Mouse (Mus musculus) heart, embryonic 14.5 days (tissue): ENCODE data around the gene Shc1. TPM values are rescaled to one million over a fixed set of nuclear protein-coding genes. Genes with fewer than 3 reads are reported as not detected.

Experiments used
- ATAC-seq: fragments of 200-750 bp; cut with Nextera tagmentation; 2 replicates; pipeline ENCODE4 v1.8.0; 2017; ENCODE audit warnings: low read depth, moderate TSS enrichment; ENCODE audit not compliant: insufficient number of reproducible peaks, insufficient read depth, low FRiP score
- H3K27ac ChIP-seq, 2 experiments: fragments of 200-500 bp in 1 of 2; fragments of 300-500 bp in 1 of 2; sonication (generic) in 1 of 2; replicated peaks in 1 of 2; 2 replicates each; pipeline ENCODE4 v1.5.1; 2012 to 2014; ENCODE audit warnings: low read depth in 2 of 2, low read length in 2 of 2, control low read depth in 1 of 2, mild to moderate bottlenecking in 1 of 2, mixed read lengths in 1 of 2; ENCODE audit not compliant: control insufficient read depth in 1 of 2, insufficient read depth in 1 of 2
- H3K27me3 ChIP-seq: fragments of 300-500 bp; sonication (generic); 2 replicates; pipeline ENCODE4 v1.6.1; 2014; ENCODE audit warnings: mild to moderate bottlenecking, low read length, control low read depth; ENCODE audit not compliant: control insufficient read depth, insufficient read depth
- H3K36me3 ChIP-seq: fragments of 300-500 bp; sonication (generic); 2 replicates; pipeline ENCODE4 v1.6.1; 2014; ENCODE audit warnings: mild to moderate bottlenecking, control low read depth, low read length, mixed read lengths; ENCODE audit not compliant: control insufficient read depth, insufficient read depth
- H3K4me1 ChIP-seq, 2 experiments: fragments of 200-500 bp in 1 of 2; fragments of 300-500 bp in 1 of 2; sonication (generic) in 1 of 2; 2 replicates each; pipeline ENCODE4 v1.6.1; 2012 to 2014; ENCODE audit warnings: low read length in 2 of 2, control low read depth in 1 of 2, mixed read lengths in 1 of 2; ENCODE audit not compliant: control insufficient read depth in 2 of 2, insufficient read depth in 2 of 2
- H3K4me2 ChIP-seq: fragments of 300-500 bp; sonication (generic); 2 replicates; pipeline ENCODE4 v1.6.1; 2014; ENCODE audit warnings: mild to moderate bottlenecking, low read length
- H3K4me3 ChIP-seq, 2 experiments: fragments of 200-500 bp in 1 of 2; fragments of 300-500 bp in 1 of 2; sonication (generic) in 1 of 2; 2 replicates each; pipeline ENCODE4 v1.5.1; 2012 to 2014; ENCODE audit warnings: low read length in 2 of 2, mild to moderate bottlenecking in 2 of 2, control low read depth in 1 of 2, low read depth in 1 of 2, moderate library complexity in 1 of 2; ENCODE audit not compliant: control insufficient read depth in 1 of 2, insufficient read depth in 1 of 2
- H3K9ac ChIP-seq: fragments of 300-500 bp; sonication (generic); 2 replicates; pipeline ENCODE4 v1.6.1; 2014; ENCODE audit warnings: mild to moderate bottlenecking, low read length
- H3K9me3 ChIP-seq: fragments of 300-500 bp; sonication (generic); 2 replicates; pipeline ENCODE4 v1.6.1; 2016; ENCODE audit warnings: low read length, control low read depth; ENCODE audit not compliant: control insufficient read depth
- WGBS: fragments of 180-500 bp; shearing (Covaris S2); extraction: QIAGEN DNeasy Blood & Tissue Kit; methylation state at CpG from one replicate; pipeline ENCODE4 v1.1.7; 2014; 5-methylcytosine and 5-hydroxymethylcytosine counted together
- polyA plus RNA-seq: library from polyadenylated mRNA; unstranded; fragments of >200 nt; fragmentation: Nextera tagmentation; extraction: Ambion mirVana; gene quantifications from 2 replicates; pipeline ENCODE4 v1.2.1, GENCODE M21; 2014

Gene Shc1
- polyA plus RNA-seq, 1 experiment from 2014 or later, result 50.5 TPM

DNA sequence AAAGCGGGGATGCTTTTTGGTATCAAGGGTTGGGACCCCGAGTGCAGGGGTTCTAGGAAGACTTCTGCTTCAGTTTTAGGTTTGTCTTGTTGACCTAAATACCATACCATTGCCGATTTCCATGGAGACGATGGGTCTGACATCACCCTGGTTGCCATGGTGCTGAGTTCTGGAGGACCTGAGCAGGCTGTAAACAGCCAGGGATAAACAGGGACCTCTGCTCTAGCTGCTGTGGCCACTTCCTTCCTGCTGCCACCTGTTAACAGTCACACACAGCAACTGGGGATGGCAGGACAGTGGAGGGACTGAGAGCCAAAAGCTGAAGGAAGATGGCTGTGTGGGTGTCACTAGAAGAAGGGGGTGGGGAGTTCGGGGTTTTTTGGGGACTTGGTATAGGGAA lies 19.0 kb downstream of the Shc1 start:
- Histone ChIP-seq H3K4me2 (peak overlapping the region; percentile 72), H3K36me3 (peaks cover 44% of the 10 kb centered on the region), H3K9me3 (no peaks in the 10 kb centered on the region), H3K27me3 (no peaks in the 10 kb centered on the region), H3K4me3 (peak overlapping the region; percentile 54 to 75), H3K9ac (peak overlapping the region; percentile 75), H3K27ac (peak overlapping the region; percentile 70 to 74), H3K4me1 (peaks cover 8 to 16% of the 10 kb centered on the region in 2 experiments)
- WGBS, result 27% methylated on average over 5 of the region's 5 CpGs
- ATAC-seq, result no peak

DNA sequence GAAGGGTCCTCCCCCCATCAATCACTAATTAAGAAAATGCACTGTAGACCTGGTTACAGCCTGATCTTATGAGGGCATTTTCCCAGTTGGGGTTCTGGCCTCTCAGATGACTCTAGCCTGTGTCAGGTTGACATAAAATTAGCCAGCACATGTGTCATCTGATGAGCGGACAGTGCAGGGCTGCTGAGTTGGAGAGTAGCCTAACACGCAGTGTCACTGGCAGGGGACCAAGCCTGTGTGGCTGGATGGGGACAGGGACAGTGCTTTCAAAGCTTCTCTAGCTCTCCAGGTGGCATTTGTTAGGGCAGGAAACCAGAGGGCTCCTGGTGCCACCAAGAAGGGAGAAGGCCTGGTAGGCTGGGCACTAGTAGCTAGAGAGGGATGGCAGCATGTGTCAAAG lies 22.4 kb downstream of the Shc1 start:
- Histone ChIP-seq H3K27ac (no peak overlapping the region), H3K4me2 (no peak overlapping the region), H3K4me3 (no peak overlapping the region), H3K9ac (no peak overlapping the region), H3K9me3 (no peaks in the 10 kb centered on the region), H3K27me3 (no peaks in the 10 kb centered on the region), H3K36me3 (peaks cover 48% of the 10 kb centered on the region), H3K4me1 (peaks cover 8 to 16% of the 10 kb centered on the region in 2 experiments)
- WGBS, result 87% methylated on average over 2 of the region's 2 CpGs
- no peak for ATAC-seq

DNA sequence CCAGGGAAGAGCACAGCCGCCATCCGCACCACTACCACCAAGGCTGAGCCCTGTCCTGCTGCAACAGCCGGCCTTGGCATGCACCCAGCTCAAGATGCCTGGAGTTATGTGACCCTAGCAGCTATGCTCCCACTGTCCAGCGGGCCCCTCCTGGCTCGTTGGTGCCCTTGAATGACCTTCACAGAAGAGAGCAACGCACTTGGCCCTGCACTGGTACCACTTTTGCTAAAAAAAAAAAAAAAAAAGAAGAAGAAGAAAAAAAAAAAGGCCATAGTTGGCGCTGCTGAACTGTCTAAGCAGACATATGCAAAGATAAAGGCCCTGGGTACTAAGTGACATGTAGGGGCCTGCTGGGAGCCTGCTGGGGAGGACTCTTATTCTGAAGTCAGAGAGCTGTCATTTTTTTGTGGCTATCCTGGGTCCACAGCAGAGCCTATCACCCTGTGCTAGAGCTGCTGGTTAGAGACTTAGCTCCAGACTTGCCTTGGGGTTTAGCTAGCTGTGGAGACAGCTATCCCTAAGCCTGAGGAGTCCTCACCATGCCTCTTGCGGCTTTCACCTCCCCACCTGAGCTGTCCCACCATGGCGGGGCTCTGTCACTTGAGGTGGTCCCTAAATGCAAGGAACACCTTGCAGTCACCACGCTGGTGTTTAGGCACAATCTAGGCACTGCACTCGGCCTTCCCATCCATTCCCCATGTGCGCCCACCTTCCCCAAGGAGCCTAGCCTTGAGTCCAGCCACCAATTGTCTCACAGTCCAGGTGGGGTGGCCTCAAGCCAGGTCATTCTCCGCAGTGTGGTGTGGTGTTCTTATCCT lies 30.7 kb downstream of the Shc1 start:
- peak overlapping the region; percentile 90 to 91 for H3K27ac ChIP-seq
- peaks cover 27 to 29% of the 10 kb centered on the region in 2 experiments for H3K4me1 ChIP-seq
- peak overlapping the region; percentile 62 for H3K9ac ChIP-seq
- ATAC-seq, result peak; percentile 59
- WGBS, result 32% methylated on average over 13 of the region's 13 CpGs
- peak overlapping the region; percentile 38 for H3K4me2 ChIP-seq
- H3K4me3 ChIP-seq, result no peak overlapping the region
- H3K27me3 ChIP-seq, result no peaks in the 10 kb centered on the region
- H3K36me3 ChIP-seq, result peaks cover 42% of the 10 kb centered on the region
- no peaks in the 10 kb centered on the region for H3K9me3 ChIP-seq

DNA sequence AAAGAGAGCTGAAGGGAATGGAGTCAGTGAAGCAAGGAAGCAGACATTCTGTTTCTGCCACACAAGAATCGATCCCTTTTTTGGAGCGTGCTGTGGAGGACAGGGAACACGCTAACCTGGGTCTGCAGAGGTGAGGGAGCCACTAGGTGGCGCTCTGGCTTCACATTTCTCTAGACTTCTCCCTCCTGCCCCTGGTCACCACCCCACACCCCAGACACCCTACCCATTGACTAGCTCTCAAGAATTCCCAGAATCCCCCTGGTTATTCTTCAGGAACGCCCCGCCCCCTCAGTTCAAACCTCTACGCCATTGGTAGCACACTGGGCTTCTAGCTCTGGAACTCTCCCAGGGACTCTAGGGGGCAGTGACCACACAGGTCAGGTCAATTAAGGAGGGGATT lies 31.3 kb downstream of the Shc1 start:
- 31% methylated on average over 7 of the region's 7 CpGs for WGBS
- no peak for ATAC-seq
- no peak overlapping the region for H3K4me3 ChIP-seq
- peaks cover 27 to 29% of the 10 kb centered on the region in 2 experiments for H3K4me1 ChIP-seq
- H3K36me3 ChIP-seq, result peaks cover 37% of the 10 kb centered on the region
- H3K9ac ChIP-seq, result peak overlapping the region; percentile 62
- no peaks in the 10 kb centered on the region for H3K9me3 ChIP-seq
- H3K27ac ChIP-seq, result peak overlapping the region; percentile 89 to 91
- H3K27me3 ChIP-seq, result no peaks in the 10 kb centered on the region
- peak overlapping the region; percentile 38 for H3K4me2 ChIP-seq

DNA sequence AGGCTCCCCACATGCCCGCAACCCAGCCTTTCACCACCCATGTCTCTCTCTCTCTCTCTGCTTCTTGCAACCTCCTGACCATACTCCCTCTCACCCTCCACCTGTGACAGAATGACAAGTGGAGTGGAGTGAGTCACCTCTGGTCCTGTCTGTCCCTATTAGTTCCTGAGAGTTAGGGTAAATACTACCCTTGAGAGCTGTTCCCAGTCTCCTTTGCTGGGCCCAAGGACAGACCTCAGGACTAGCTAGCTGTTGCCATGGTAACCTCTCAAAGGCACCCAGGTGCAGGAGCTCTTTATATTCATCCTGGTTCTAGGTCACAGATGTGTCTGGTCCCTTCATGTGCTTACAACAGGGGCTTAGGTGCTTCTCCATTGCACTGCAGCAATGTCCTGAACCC lies 33.7 kb downstream of the Shc1 start:
- WGBS, result 78% methylated on average over 1 of the region's 1 CpGs
- peaks cover 13% of the 10 kb centered on the region for H3K36me3 ChIP-seq
- no peak overlapping the region for H3K4me2 ChIP-seq
- H3K9me3 ChIP-seq, result no peaks in the 10 kb centered on the region
- H3K4me3 ChIP-seq, result no peak overlapping the region
- H3K27me3 ChIP-seq, result no peaks in the 10 kb centered on the region
- H3K4me1 ChIP-seq, result peaks cover 29 to 31% of the 10 kb centered on the region in 2 experiments
- H3K9ac ChIP-seq, result no peak overlapping the region
- no peak overlapping the region for H3K27ac ChIP-seq
- no peak for ATAC-seq

DNA sequence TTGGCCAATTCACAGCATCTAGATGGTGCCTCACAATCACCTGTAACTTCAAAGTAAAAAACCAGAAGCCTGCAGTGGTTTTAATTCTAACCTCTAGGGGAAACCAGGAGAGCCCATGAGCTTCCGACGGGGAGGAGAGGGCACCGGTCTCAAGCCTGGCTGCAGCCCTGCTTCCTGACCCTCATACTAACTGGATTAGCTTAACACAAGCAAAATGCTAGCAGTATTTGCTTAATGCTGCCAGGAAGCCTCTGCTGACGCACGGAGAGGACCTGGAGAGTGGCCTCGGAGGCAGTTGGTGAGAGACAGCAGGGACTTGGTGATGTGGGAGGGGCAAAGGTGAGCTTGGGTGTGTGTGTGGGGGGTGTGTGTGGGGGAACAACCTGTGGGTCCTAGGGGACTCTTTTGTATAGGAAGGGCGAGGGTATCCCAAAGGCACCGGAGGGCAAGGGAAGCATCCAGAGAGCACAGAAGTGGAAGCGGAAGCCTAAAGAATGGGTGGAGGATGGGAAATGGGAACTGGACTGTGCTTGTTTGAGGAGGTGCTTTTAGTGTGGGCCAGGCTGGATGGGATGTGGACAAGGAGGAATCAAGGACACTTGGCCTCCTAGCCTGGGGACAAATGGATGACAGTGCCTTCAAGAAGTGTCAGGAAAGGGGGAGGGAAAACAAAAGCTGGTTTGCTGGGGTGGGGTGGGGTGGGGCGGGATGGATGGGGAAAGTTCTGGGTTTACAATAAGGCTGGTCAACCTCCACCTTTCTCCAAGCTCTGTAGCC lies 36.3 kb downstream of the Shc1 start, which contains the start of gene Pmvk:
Gene Pmvk (plus strand): TSS at position 141 of the 777 bp plus-strand sequence.
- WGBS, result 51% methylated on average over 10 of the region's 10 CpGs
- Histone ChIP-seq H3K36me3 (0 out of 2 replicates have a peak, but pooled peaks cover 4% of the 10 kb centered on the region), H3K9me3 (no peaks in the 10 kb centered on the region), H3K27ac (no peak within 1 kb of the TSS), H3K9ac (no peak within 1 kb of the TSS), H3K4me2 (no peak within 1 kb of the TSS), H3K4me1 (peaks cover 20 to 27% of the 10 kb centered on the region in 2 experiments; a peak in 3 of 4 replicates), H3K27me3 (no peaks in the 10 kb centered on the region), H3K4me3 (no peak within 1 kb of the TSS)
- ATAC-seq, result no peak

DNA sequence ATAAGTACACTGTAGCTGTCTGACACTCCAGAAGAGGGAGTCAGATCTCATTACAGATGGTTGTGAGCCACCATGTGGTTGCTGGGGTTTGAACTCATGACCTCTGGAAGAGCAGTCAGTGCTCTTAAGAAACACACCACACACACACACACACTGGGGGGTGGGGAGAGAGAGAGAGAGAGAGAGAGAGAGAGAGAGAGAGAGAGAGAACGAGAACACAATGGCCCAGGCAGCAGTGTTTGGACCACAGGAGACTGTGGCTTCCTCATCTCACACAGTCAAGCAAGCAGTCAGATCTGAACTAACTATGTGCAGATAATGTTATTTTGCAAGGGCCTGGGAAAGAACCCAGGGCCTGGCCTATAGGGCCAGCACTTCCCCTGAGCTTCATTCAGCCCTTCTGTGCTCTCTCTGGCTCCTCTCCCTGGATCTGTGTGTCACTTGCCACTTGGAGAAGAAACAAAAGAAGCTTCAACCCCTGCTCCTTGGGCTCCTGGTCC lies 37.6 kb downstream of the Shc1 start:
- Histone ChIP-seq H3K4me1 (peaks cover 15 to 29% of the 10 kb centered on the region in 2 experiments; a peak in 3 of 4 replicates), H3K4me2 (no peak overlapping the region), H3K36me3 (no peaks in the 10 kb centered on the region), H3K9ac (no peak overlapping the region), H3K27ac (no peak overlapping the region), H3K27me3 (no peaks in the 10 kb centered on the region), H3K4me3 (no peak overlapping the region), H3K9me3 (no peaks in the 10 kb centered on the region)
- no peak for ATAC-seq
- 88% methylated on average over 1 of the region's 1 CpGs for WGBS
